In genomic region chr3:57735511-57736370, GRCm38 (mm10) we compare ENCODE assay signal across 1 mouse cellular context.
TF ChIP-seq lines count a peak whose summit lies in the region.

Gene Rnf13 (plus strand): TSS chr3:57736062.

TF ChIP-seq in CH12.LX, 34 proteins besides CTCF, POLR2A, EP300 and RAD21 (continued from another document):
- TF ChIP-seq E2F4 (IDR thresholded peaks at IDR 0.05; ENCODE audit: insufficient replicate concordance, low read depth, low read length) = no peak
- peak; percentile 84; the same call in 1 of the 2 replicates for TF ChIP-seq MYC (IDR thresholded peaks at IDR 0.05; ENCODE audit: low read depth, low read length)
- TF ChIP-seq MAX (IDR thresholded peaks at IDR 0.05; ENCODE audit: low read length) = peak; percentile 83
- no peak for TF ChIP-seq MAFK (IDR thresholded peaks at IDR 0.05; ENCODE audit: insufficient replicate concordance, low read length)
- no peak for TF ChIP-seq CHD1 (IDR thresholded peaks at IDR 0.05; ENCODE audit: low read depth, low read length)
- no peak for TF ChIP-seq JUN (IDR thresholded peaks at IDR 0.05; ENCODE audit: insufficient read depth, low read depth, low read length)
- peak; percentile 93 for TF ChIP-seq CHD2 (IDR thresholded peaks at IDR 0.05; ENCODE audit: low read length)
- TF ChIP-seq BHLHE40 (IDR thresholded peaks at IDR 0.05; ENCODE audit: low read depth, low read length) = no peak
- peak; percentile 98 for TF ChIP-seq UBTF (IDR thresholded peaks at IDR 0.05; ENCODE audit: low read depth, low read length)
- peak; percentile 74 for TF ChIP-seq NELFE (IDR thresholded peaks at IDR 0.05; ENCODE audit: low read depth, low read length)
- no peak for TF ChIP-seq MEF2A (IDR thresholded peaks at IDR 0.05; ENCODE audit: borderline replicate concordance, low read depth, low read length)
